Mouse (Mus musculus): Measurements from ENCODE around the gene Mboat7.

DNA sequence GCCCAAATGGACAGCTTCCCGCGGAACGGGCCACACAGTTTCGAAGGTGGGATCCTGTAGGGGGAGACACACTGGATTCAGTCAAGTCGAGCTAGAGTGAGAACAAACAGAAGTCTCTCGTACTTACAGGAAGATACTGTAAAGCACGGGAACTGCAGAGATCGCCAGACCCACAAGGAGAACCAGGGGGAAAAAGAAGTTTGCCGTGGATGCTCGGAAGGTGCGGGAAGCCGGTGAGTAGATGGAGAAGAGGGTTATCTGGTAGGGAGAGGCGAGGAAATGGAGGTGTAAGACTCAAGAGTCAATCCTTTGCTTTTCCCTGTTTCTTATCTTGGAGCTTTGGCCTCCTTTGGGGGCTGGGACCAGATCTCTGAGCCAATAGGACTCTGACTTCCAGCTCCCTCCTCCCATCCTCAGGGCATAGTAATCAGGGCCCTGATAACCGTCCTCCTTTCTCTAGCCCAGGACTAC, 26.4 kb downstream of the Mboat7 start:
- no peak for TF ChIP-seq CTCF (IDR thresholded peaks at IDR 0.05; ENCODE audit: borderline replicate concordance, insufficient read depth, low read length)
- TF ChIP-seq POLR2A (IDR thresholded peaks at IDR 0.05; ENCODE audit: low read depth, low read length): 0 out of 2 replicates have a peak, but pooled peaks have one; percentile 8

All from embryonic fibroblast, embryonic 13.5 days (primary cell).